Mouse (Mus musculus) gastrocnemius, postnatal 10 days (tissue): ENCODE measurements around the gene Rabif. TPM values are rescaled to one million over a fixed set of nuclear protein-coding genes. Genes with fewer than 3 reads are reported as not detected.
"Not testable (repeated sequence)": the region's sequence is repeated elsewhere in the genome, so short reads cannot be mapped to it uniquely, and the experiment has no call there.

Experiments used
- DNase-seq: peaks from one replicate; pipeline ENCODE4 v3.0.0; 2021; ENCODE audit warnings: mixed read lengths
- long read RNA-seq, 2 experiments: library from polyadenylated mRNA; stranded (forward); transcript quantifications; one replicate each; pipeline ENCODE4 v2.0.0; 2021
- total RNA-seq, 2 experiments: library from RNA; stranded (reverse); gene quantifications; 2 replicates each; pipeline ENCODE4 v1.2.3; 2021

Gene Rabif
- 1 to 10 TPM; 7.2 to 9.4 TPM for total RNA-seq
- long read RNA-seq, experiment 1, transcript Rabif-201 (2 exons, 2,861 nt), result major isoform, 30 of 30 reads
- long read RNA-seq, experiment 1, partial matches to known transcripts, result 0 of 30 reads
- long read RNA-seq, experiment 1, other reads (novel, unspliced or antisense), result 0 of 30 reads
- long read RNA-seq, experiment 2, transcript Rabif-201 (2 exons, 2,861 nt), result major isoform, 19 of 21 reads
- long read RNA-seq, experiment 2, partial matches to known transcripts, result 0 of 21 reads
- long read RNA-seq, experiment 2, other reads (novel, unspliced or antisense), result 2 of 21 reads

DNA sequence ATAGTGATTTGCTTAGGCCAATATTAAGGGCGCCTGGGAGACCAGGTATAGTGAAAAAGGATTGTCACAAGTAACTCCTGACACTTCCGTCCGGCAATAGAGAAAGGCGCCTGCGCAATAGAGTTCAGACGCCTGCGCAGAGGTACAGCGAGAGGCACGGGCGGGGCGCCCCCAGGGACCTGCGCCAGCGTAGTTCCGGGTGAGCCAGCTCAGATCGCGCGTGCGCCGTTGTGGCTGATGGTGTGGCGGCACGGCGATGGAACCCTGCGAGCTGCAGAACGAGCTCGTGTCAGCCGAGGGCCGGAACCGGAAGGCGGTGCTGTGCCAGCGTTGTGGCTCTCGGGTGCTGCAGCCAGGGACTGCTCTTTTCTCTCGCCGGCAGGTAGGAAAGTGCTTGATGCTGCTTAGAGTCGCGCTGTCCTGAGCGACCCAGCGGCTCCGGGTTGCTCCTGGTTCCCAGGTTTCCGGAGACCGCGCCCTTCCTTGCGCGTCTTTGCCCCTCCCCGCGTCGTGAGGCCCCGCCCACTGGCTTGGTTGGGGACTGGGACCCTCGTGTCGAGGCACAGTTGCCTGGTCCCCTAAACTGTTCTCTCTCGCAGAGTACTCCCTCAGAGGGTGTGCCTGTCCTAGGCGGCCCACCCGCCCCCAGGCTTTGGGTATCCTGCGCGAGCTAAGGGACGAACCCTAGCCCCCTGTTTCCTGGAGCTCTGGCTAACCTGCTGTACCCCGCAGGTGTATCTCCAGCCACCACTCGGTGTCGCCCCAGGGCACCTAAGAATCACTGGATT is at the start of gene Rabif:
TSS of gene Rabif (plus strand) at position 221 of the 788 bp plus-strand sequence.
- DNase-seq, result peak; percentile 100

DNA sequence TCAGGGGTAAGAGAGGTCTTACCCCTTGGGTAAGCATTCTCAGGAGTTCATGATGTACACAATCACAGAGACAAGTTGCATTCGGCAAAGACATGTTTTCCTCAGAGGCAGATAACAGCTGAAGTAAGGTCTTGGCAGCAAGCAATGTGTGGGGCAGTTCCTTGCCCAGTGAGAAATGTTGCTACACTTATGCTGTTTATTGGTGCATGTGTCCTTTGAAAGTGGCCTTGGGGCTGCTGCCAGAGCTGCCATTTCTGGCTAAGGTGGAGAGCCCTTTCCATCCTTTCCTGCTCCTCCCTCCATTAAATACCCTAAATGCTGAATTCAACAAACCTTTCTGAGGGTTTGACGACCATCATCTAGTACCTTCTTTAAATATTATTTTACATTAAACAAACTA is 49.0 kb upstream of the Rabif start:
- no peak for DNase-seq

DNA sequence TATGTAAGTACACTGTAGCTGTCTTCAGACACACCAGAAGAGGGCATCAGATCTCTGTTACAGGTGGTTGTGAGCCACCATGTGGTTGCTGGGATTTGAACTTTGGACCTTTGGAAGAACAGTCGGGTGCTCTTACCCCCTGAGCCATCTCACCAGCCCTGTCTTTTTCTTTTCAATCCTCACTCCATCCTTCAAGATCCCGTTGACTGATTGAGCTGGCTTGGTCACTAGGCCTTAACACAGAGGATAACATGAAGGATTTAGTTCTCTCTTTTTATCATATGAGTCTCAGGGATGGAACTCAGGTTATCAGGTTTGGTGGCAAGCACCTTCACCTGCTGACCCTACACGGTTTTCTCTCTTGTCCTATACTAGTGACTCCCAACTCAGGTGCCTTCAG is 45.9 kb upstream of the Rabif start:
- not testable (repeated sequence) for DNase-seq

DNA sequence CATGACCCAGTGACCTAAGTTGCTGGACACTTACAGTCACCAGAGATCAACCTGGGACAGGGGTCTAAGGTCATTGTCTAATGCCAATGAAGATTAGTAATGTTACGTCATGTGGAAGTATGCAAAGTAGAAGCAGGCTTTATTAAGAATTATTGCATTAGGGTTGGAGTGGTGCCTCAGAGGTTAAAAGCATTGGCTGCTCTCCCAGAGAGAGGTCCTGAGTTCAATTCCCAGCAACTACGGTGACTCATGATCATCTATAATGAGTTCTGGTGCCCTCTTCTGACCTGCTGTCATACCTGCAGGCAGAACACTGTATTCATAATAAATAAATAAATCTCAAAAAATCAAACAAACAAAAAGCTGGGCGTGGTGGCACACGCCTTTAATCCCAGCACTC is 44.2 kb upstream of the Rabif start:
- DNase-seq, result no peak

DNA sequence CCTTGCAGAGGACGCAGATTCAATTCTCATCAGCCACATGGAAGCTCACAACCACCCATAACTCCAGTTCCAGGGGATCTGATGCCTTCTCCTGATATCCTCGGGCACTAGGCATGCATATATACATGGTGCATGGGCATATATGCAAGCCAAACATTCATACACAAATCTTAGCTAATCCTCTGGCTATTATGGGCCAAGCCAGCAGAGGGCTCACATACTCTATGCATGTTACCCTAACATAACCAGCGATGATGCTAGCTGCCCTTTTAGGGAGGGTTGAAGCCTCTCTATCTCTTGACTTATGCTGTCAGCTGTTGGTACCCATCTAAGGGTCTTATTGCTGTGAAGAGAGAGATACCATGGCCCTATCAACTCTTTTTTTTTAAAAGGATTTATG is 43.5 kb upstream of the Rabif start:
- DNase-seq, result peak; percentile 24

DNA sequence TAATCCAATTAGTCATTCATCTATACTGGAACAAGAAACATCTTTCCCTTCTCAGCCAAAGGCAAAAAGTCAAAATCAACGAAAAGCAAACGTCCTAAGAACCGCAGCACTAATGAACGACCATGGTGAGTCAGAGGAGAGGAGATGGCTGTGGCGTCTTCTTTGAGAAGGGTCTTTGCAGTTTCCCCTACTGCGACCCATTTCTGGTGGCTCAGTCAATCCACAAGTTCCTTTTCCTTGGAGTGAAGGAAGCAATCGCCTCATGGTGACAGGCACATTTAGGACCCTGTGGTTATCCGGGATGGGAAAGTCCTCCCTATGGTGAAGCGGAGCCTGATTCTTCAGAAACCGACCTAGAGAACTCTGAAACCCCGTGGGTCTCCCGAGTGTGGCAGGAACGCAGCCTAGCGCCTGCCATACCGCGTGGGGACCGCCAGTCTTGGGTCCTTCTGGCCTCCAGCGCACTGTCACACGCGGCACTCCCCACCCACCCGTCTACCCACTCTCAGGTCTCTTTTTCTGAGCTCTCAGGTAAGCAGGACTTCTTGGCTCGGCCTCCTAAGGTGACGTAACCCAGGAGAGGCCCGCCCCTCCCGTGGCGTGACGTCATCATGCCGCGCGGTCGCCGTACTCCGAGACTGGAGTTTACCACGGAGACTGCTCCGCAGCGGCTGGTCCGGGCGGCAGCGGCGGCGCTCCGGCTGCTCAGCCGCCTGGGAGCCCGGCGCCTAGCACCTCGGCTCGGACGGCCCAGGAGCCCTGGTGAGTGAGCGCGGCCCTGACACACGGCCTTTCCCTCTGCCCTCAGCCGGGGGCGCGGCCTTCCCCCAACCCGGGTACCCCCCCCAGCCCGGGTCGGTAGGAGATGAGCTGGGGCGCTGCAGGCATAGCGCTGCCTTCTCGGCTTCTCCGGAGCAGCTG is 39.3 kb upstream of the Rabif start, which contains the start of gene Klhl12:
TSS of gene Klhl12 (plus strand) at position 628 of the 921 bp plus-strand sequence.
- peak; percentile 94 for DNase-seq

DNA sequence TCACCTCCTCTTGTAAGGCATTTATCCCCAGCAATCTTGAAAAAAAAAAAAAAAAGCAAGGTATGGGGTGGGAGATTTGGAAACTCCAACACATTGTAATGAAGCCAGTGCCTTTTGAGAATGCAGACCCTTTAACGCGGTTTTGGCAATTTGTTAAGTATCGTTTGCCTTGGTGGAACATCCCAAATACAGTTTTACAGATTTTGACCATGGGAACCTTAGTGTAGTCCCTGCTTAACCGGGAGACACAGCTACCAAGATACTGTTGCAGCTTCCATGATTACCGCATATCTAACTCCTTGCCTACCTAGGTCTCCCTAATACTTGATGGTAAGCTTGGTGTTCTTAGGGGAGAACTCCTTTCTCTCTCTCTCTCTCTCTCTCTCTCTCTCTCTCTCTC is 38.4 kb upstream of the Rabif start:
- no peak for DNase-seq

DNA sequence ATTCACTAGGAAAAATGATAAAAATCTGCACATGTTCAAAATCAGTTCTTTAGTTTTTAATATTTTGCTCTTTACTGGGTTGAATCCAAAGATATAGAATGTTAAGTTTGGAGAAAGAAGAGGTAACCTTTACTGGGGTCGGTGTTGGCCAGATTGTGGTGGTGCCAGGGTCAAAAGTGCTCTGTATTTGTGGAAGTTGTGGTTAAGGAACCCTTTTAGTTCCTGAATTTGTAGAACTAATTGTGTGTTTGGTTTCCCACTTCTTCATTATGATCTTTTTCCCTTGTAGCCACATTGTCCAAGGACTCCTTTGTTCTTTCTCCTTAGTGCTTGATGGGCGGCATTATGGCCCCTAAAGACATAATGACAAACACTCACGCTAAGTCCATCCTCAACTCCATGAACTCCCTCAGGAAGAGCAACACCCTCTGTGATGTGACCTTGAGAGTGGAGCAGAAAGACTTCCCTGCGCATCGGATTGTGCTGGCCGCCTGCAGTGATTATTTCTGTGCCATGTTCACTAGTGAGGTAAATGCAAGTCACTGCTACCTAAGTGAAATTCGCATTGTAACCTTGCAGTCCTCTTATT is 36.2 kb upstream of the Rabif start:
- no peak for DNase-seq

DNA sequence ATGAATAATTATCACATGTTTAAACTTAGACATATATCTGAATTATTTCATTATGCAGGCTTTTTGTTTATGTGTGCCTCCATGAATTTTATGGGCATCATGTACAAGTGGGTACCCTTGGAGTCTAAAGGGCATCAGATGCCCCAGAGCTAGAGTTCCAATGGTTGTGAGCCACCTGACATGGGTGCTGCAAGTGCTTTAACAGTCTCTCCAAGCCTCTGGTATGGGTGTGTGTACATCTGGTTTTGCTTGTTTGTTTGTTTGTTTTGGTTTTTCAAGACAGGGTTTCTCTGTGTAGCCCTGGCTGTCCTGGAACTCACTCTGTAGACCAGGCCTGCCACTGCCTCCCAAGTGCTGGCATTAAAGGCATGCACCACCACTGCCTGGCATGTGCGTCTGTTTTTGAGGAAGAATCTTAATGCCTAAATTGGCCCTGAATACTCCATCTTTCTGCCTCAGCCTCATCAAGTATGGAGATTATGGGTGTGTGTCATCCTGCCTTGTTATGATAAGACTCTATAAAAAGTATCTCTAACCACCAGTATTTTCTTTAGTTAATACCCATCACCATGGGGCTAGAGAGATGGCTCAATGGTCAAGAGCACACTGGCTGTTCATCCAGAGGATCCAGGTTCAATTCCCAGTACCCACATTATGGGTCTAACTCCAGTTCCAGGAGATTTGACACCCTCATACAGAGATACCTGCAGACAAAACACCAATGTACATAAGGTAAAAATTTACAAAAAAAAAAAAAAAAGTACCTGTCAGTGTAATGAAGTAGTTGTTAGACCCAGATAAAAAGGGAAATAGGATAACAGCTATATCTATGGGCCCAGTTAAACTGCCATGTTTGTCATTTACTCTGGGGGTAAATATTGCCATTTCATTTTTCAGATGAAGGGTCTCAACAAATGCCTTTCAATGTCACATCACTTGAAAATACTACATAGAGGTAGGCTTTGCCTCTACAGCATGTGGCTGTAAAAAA is 33.9 kb upstream of the Rabif start:
- no peak for DNase-seq

DNA sequence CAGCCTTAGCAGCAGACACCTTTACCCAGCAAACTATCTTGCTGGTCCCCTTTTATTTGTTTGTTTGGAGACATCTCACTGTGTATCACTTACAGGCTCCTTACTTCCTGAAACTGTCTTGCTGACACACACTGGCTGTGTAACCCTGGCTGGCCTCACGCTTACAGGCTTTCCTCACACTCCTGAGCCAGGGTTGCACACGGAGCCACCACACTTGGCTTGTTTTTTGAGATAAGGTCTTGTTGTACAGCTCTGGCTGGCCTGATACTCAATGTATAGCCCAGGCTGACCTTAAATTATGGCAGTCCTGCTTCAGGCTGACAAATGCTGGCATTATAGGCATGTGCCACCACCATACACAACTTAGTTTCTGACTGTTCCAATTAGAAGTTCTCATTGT is 9.8 kb upstream of the Rabif start:
- DNase-seq, result no peak

DNA sequence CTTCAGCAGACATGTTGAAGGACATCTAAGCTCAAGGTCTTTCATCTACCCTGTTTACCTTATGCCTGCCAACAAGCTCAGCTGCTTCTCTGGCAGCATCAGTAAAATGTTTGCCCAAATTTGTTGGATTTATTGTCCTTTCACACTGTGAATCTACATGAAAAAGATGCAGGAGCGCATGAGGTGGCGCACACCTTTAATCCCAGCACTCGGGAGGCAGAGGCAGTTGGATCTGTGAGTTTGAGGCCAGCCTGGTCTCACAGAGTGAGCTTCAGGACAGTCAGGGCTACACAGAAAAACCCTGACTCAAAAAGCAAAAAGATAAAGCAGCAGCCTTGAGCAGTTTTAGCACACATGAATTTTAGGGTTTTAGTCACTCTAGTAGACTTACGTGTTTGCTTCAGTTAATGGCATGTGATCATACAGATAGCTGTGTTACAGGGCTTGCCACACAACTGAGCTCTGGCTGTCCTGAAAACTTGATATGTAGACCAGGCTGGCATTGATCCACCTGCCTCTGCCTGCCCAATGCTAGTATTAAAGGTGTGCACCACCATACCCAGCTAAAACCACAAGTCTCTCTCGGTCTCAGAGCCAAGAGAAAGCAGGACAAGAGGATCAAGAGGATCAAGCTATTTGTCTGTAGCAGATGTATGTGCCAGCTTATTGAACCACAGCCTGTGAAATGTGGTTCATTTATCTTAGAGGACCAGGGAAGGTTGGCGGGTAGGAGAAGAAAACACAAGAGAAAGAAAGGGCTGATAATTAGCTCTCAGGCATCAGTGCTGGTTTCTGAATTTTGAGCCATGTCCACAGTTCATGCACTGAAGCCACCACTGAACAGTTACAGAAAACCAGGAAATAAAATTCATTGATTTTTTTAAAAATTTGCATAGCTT is 3.3 kb upstream of the Rabif start:
- DNase-seq, result no peak

DNA sequence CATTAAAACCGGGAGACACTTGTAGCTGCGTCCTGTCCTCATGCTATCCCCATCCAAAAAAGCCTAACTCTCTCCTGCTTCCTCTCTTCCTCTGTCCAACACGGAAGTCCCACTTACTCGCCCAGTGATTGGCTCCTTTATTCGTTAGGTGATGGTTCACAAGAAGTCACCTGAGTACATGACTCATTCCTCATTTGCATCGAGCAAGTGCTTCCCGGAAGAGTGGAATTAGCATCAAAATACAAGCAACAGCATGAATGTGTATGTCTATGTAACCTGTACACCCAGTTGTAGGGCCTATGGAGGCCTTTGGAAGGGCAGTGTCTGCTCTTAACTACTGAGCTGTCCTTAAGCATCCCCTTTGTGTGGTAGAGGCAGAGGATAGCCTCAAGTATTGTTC is 2.2 kb upstream of the Rabif start:
- DNase-seq, result no peak

DNA sequence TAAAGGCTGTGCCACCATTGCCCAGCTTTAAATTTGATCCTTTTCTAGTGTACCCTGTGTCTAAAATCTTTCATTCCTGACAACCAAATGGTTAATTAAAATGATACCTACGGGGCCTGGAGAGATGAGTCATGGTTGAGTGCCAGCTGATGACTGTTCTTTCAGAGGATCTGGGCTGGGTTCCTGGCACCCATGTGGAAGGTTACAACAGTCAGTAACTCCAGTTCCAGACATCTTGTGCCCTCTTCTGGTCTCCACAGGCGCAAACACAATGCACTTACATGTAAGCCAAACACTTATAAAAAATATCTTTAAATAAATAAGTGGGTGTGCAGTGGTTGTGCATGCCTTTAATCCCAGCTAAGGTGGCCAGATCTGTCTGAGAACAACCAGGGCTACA is 952 bp upstream of the Rabif start:
- DNase-seq, result no peak

DNA sequence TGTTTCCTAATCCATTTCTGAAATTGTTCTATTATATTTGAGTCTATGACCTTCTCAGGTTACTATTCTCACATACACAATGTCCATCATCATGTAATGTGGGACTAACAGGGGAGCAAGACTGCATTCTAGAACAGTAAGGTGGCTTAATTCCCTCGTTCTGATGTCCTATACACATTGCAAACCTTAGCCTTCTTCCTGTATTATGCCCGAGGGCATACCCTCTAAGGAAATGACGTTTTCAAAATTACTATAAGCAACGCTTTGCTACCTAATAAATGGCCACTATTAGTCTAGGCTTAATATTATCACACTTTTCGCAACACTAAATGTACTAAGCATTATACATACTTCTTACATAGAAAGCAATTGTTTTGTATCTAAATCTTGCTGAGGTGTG is 492 bp upstream of the Rabif start:
- no peak for DNase-seq

DNA sequence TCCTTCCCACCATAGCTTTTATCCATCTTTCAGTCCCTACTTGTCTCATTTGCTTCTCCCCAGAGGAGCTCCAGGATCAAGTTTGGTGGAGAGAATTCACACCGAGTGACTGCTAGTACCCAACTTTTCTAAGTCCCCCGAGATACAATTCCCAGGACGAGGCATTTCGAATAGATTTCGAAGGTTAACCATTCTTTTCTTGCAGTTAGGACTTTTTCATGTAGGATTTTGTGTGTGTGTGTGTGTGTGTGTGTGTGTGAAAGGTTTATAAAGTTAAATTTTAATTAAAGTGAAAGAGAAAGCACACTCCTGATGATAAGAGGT is 730 bp downstream of the Rabif start:
- no peak for DNase-seq

DNA sequence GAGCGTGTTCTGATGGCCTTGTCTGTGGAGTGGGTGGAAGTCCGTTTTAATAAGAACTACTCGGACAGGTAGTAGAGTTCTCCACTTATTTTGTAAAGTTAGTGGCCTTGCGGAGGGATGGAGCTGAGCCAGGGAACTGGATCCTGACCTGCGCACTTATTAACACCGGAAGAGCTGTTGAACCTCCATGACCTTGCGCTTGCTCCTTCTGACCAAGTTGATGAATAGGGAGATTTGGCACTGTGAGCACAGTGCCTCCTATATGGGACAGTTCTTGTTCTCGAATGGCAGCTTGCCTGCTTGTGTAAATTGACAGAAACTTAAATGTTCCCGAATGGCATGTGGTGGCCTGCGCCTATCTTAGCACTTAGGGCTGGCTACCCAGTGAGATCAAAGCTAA is 1.5 kb downstream of the Rabif start:
- no peak for DNase-seq

DNA sequence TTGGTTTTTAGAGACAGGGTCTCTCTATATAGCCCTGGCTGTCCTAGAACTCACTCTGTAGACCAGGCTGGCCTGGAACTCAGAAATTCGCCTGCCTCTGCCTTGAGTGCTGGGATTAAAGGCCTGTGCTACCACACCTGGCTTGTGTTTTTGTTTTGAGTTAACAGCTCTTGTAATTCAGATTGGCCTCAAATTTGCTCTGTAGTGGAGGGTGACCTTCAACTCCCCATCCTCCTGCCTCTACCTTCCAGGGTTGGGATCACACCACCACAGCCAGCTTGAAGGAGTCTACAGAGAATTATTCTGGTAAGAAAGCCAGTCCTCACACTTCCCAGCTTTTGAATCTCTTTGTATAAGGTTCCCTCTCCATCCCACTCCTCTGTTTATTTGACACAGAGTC is 6.5 kb downstream of the Rabif start:
- DNase-seq, result no peak

DNA sequence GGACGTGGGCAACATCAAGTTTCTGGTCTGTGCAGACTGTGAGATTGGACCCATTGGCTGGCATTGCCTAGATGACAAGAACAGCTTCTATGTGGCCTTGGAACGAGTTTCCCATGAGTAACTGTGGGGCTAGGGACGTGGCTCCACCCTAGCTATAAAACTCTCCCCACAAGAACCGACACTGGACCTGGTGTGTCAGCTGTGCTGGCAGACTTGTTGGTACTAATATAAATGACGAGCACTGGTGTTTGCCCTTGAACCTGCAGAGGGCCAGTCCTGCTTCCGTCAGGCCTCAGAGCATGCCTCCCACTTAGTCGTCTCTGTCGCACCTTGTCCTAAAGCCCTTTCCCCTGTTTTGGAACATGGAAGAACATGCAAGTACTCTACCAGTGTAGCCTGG is 11.8 kb downstream of the Rabif start:
- DNase-seq, result no peak

DNA sequence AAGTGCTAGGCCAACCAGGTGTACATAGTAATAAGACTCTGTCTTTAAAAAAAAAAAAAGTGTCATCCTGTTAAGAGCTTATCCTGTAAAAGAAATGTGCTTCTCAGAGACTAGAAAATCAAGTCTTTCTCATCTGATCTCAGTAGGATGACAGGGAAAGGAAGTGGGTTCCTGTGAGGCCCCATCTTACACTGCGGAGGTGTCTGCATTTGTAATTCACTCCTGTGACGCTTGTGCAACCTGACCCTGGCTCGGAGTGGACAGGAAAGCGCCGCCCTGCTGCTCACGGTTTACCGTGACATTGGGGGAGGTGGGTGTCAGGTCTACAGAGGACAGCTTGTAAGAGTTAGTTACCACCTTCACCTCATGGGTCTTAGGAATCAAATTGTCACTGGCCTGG is 15.6 kb downstream of the Rabif start:
- DNase-seq, result no peak

DNA sequence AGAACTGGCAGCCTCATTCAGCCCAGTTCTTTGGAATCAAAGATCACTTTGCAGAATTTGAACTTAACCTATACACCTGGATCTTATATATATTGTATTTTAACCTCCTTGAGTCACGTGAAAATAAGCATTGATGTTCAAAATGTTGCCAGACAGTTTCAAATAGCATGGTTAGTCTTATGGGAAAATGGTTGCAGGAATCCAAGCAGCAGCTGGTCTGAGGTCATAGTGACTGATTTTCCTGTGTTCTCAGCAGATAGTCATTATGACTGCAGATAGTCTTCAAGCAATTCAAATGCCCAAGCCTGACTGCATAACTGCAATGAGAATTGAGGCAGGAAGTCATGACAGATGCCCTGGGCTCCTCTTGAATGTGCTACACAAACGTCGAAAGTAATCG is 17.7 kb downstream of the Rabif start:
- no peak for DNase-seq
